Mouse (Mus musculus) mammary gland, adult 2 months (tissue): Measurements from ENCODE around the gene Rnh1. TPM values are rescaled to one million over a fixed set of nuclear protein-coding genes. Genes with fewer than 3 reads are reported as not detected.

Experiments used
- polyA plus RNA-seq: library from polyadenylated mRNA; depleted of rRNA; stranded (reverse); fragments of >200 nt; gene quantifications from 2 replicates; pipeline ENCODE4 v1.2.3, GENCODE M21; 2012; ENCODE audit warnings: low replicate concordance; rRNA removed

Rnh1 gene
- polyA plus RNA-seq = 122 and 142 TPM in 2 replicates

DNA sequence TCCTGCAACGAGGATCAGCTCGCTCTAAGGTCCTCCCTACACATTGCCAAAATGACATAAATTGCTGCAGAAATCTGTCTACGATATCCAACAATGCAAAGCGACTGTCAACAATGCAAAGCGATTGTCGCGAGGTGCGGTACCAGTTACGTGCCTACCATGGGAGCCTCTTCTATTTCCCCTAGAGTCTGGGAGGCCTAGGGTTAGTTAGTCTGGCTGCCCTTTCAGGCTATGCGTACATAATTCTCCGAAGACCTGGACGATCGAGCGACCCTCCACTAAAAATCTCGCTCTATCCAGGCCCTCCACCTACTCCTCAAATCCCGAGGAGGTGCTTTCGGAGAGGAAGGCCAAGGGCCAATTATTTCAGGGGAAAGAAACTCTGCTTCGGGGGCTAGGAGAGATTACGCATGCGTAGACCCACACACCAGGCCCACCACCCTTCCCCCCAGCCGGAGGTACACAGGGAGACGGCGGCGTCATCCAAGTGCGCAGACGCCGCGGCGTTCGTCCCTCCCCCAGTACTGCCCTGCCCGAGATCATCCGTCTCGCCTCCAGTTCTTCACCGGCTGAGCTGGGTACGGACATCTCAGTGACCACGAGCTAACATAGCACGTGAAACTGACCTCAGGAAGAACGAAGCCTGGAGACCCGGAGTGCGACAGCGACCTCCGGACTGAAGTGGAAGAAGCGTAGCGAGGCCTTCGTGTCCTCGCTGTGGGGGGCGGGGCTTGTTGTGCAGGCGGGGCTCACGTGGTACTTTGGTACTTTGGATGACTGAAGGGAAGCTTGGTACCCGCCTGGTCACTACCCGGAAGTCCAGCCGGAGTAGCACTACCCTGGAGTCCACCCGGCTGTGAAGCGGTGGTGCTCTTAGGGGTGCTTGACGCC is at the start of gene Rnh1:
TSS of gene Rnh1 (minus strand) at position 742 of the 891 bp plus-strand sequence.

DNA sequence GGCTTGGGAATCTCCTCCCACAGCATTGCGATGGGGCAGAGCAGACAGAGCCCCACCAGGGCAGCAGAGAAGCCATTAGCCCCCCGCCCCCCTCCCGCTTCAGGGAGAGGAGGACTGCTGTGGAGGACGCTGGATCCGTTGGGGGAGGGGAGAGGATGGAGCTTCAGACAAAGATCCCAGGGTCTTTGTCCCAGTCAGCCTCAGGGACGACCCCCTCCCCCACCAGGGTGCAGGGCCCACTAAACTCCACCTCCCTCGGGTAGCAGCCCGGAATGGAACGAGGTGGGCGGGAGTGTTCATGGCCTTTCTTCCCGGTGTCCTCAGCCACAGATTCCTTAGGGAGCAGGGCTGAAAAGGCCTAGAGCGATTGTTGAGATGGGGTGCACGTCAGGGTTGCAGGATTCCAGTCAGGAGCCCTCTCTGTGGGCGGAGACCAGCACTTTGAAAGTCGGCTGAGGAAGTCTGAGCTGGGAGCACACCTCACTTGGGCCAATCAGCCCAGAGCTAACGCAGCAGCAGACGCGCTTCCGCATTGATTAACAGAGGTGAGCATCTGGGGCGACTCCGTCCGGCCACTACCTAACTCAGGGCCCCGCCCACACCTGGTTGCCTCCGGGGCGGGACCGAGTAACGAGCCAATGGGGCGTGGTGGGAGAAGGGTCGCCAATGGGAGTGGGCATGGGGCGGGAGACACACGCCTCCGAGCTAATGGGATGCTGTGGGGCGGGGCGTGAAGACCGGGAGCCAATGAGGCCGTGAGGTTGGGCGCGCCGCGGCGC is 42.6 kb upstream of the Rnh1 start, which contains the start of gene Rassf7:
TSS of gene Rassf7 (plus strand) at position 760 of the 779 bp plus-strand sequence.

GRCm38 (mm10) chr7:141213605-141214235 is 41.1 kb upstream of the Rnh1 start, which contains the start of gene Lmntd2:
Gene Lmntd2, minus strand, starts transcription at chr7:141214080.

DNA sequence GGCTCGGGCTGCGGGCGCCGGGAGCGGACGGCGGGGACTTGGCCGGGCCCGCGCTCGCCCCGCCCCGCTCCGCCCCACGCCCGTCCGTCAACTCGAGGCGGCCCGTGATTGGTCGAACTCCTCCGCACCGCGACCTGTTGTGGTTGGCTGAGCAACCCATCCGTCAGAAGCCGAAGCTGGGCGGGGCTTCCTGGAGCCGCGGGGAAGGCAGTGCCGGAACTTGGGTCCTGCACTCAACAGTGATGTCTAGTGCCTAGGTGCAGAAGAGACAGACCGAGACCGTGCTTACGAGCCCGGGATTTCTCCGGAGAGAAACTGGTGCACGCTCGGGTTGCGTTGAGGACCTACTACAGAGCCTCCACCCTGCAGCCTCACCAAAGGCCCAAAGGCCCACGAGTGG is 21.3 kb upstream of the Rnh1 start, which contains the start of the genes Hras and Lrrc56:
TSS of gene Hras (minus strand) at position 58 of the 400 bp plus-strand sequence.
TSS of gene Lrrc56 (plus strand) at position 210 of the 400 bp plus-strand sequence.

DNA sequence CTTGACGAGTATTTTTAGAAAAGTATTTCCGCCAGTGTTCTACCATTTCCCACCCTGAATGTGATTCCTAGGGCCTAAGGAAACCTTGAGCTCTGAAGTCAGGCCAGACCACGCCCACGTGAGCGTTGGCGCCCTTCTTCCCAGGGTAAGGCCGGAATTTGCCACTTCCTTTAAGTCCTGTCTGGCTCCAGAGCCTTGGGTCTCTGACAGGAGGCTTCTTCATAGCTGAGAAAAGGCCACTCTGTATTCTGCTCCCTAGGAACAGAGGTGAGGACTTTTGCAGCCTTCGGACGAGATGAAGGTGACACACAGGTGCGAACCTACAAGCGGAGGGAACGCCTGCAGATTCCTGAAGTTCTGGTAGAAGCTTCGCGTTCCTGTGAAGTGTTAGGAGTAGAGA is 50.4 kb downstream of the Rnh1 start, which contains the start of gene Ptdss2:
TSS of gene Ptdss2 (plus strand) at position 138 of the 400 bp plus-strand sequence.

GRCm38 (mm10) chr7:141117636-141118035 is 55.0 kb downstream of the Rnh1 start, which contains the start of gene Ano9:
Gene Ano9, minus strand, starts transcription at chr7:141117806.

Other genes with a start within 250 kb of the Rnh1 start
- 49.9 and 60.2 TPM in 2 replicates for gene Pgghg, start 231.5 kb downstream of the Rnh1 start, polyA plus RNA-seq
- gene Ifitm5, start 222.6 kb downstream of the Rnh1 start, polyA plus RNA-seq = 2.6 and 4.0 TPM in 2 replicates
- gene Gm45717, start 216.9 kb downstream of the Rnh1 start, polyA plus RNA-seq = not detected in 2 replicates
- 1,072 and 1,260 TPM in 2 replicates for gene Ifitm2, start 216.9 kb downstream of the Rnh1 start, polyA plus RNA-seq
- gene Ifitm1, start 205.6 kb downstream of the Rnh1 start, polyA plus RNA-seq = 132 and 165 TPM in 2 replicates
- gene Ifitm3, start 162.1 kb downstream of the Rnh1 start, polyA plus RNA-seq = 410 and 816 TPM in 2 replicates
- 10.7 and 37.4 TPM in 2 replicates for gene Ifitm6, start 154.9 kb downstream of the Rnh1 start, polyA plus RNA-seq
- gene Gm17387, start 143.7 kb downstream of the Rnh1 start, polyA plus RNA-seq = not detected in 2 replicates
- 1.0 and 2.5 TPM in 2 replicates for gene B4galnt4, start 111.8 kb downstream of the Rnh1 start, polyA plus RNA-seq
- 30.8 and 48.9 TPM in 2 replicates for gene Pkp3, start 94.6 kb downstream of the Rnh1 start, polyA plus RNA-seq
- gene Sigirr, start 72.3 kb downstream of the Rnh1 start, polyA plus RNA-seq = 30.1 and 44.1 TPM in 2 replicates
- 5.8 and 21.4 TPM in 2 replicates for gene Ano9, start 55.1 kb downstream of the Rnh1 start, polyA plus RNA-seq
- 33.0 and 42.5 TPM in 2 replicates for gene Ptdss2, start 50.5 kb downstream of the Rnh1 start, polyA plus RNA-seq
- 52.0 and 63.9 TPM in 2 replicates for gene Hras, start 21.1 kb upstream of the Rnh1 start, polyA plus RNA-seq
- gene Lrrc56, start 21.3 kb upstream of the Rnh1 start, polyA plus RNA-seq = 7.7 and 9.8 TPM in 2 replicates
- 4.3 and 5.2 TPM in 2 replicates for gene Lmntd2, start 41.2 kb upstream of the Rnh1 start, polyA plus RNA-seq
- gene Rassf7, start 43.0 kb upstream of the Rnh1 start, polyA plus RNA-seq = 20.0 and 26.7 TPM in 2 replicates
- 14.1 and 24.6 TPM in 2 replicates for gene Phrf1, start 55.9 kb upstream of the Rnh1 start, polyA plus RNA-seq
- gene Irf7, start 93.6 kb upstream of the Rnh1 start, polyA plus RNA-seq = 98.3 and 195 TPM in 2 replicates
- gene Cdhr5, start 103.9 kb upstream of the Rnh1 start, polyA plus RNA-seq = 0.17 and 0.99 TPM in 2 replicates
- gene Sct, start 106.3 kb upstream of the Rnh1 start, polyA plus RNA-seq = 0.83 and 3.3 TPM in 2 replicates
- gene Drd4, start 119.1 kb upstream of the Rnh1 start, polyA plus RNA-seq = 0.06 TPM in 1 of 2 replicates, not detected in the other
- 19.0 and 23.7 TPM in 2 replicates for gene Deaf1, start 154.8 kb upstream of the Rnh1 start, polyA plus RNA-seq
- gene Tmem80, start 154.9 kb upstream of the Rnh1 start, polyA plus RNA-seq = 44.4 and 63.2 TPM in 2 replicates
- 38.9 and 52.4 TPM in 2 replicates for gene Eps8l2, start 166.0 kb upstream of the Rnh1 start, polyA plus RNA-seq
- gene Taldo1, start 219.3 kb upstream of the Rnh1 start, polyA plus RNA-seq = 360 and 366 TPM in 2 replicates
- gene Gatd1, start 241.3 kb upstream of the Rnh1 start, polyA plus RNA-seq = 67.3 and 68.4 TPM in 2 replicates